Mouse (Mus musculus) splenic B cell, adult 2 months (primary cell): ENCODE measurements at regions not wholly inside any gene's neighbourhood (a gene's known extent, or its start where the extent isn't known, plus 50 kb on each side); places are given as distances from the start of the nearest gene placed in this dataset.
"Not testable (repeated sequence)": the region's sequence is repeated elsewhere in the genome, so short reads cannot be mapped to it uniquely, and the experiment has no call there.

Source experiments
- DNase-seq: peaks from one replicate; pipeline ENCODE4 v3.0.0-alpha.2; 2011; ENCODE audit warnings: low read depth, low spot score
- H3K27me3 ChIP-seq: 2 replicates; pipeline ENCODE4 v1.6.1; 2012; ENCODE audit warnings: mild to moderate bottlenecking, low read length, moderate library complexity, mixed read lengths; ENCODE audit not compliant: control insufficient read depth, poor library complexity, insufficient read depth, severe bottlenecking
- H3K36me3 ChIP-seq: 2 replicates; pipeline ENCODE4 v1.6.1; 2012; ENCODE audit warnings: mild to moderate bottlenecking, low read length, moderate library complexity, mixed read lengths; ENCODE audit not compliant: control insufficient read depth, poor library complexity, insufficient read depth, severe bottlenecking

GRCm38 (mm10) chr11:31551614-31552271, 119.9 kb downstream of the Bod1 start:
- Histone ChIP-seq H3K27me3 (no peaks in the 10 kb centered on the region; the same call in 1 of the 2 replicates), H3K36me3 (no peaks in the 10 kb centered on the region)
- no peak for DNase-seq

- no peak for DNase-seq
- H3K36me3 ChIP-seq, result no peaks in the 10 kb centered on the region
- H3K27me3 ChIP-seq, result no peaks in the 10 kb centered on the region; the same call in 1 of the 2 replicates
Measured at GRCm38 (mm10) chr11:31550747-31551613, 120.7 kb downstream of the Bod1 start.

GRCm38 (mm10) chr11:31545514-31545913, 126.2 kb downstream of the Bod1 start:
- H3K36me3 ChIP-seq, DNase-seq, H3K27me3 ChIP-seq: not testable (repeated sequence)

- no peaks in the 10 kb centered on the region for H3K27me3 ChIP-seq
- no peaks in the 10 kb centered on the region for H3K36me3 ChIP-seq
- no peak for DNase-seq
Measured at GRCm38 (mm10) chr11:31542635-31543219, 129.0 kb downstream of the Bod1 start.

GRCm38 (mm10) chr11:31541425-31541824, 130.3 kb downstream of the Bod1 start:
- no peaks in the 10 kb centered on the region for H3K27me3 ChIP-seq
- DNase-seq, result no peak
- H3K36me3 ChIP-seq, result no peaks in the 10 kb centered on the region

GRCm38 (mm10) chr11:31540816-31541215, 130.9 kb downstream of the Bod1 start:
- no peak for DNase-seq
- no peaks in the 10 kb centered on the region for H3K27me3 ChIP-seq
- no peaks in the 10 kb centered on the region for H3K36me3 ChIP-seq

GRCm38 (mm10) chr11:31531416-31531815, 140.3 kb downstream of the Bod1 start:
- Histone ChIP-seq H3K27me3 (no peaks in the 10 kb centered on the region), H3K36me3 (no peaks in the 10 kb centered on the region)
- no peak for DNase-seq

- no peak for DNase-seq
- no peaks in the 10 kb centered on the region for H3K36me3 ChIP-seq
- no peaks in the 10 kb centered on the region for H3K27me3 ChIP-seq
Measured at GRCm38 (mm10) chr11:31530851-31531250, 140.8 kb downstream of the Bod1 start.

- no peak for DNase-seq
- no peaks in the 10 kb centered on the region for H3K27me3 ChIP-seq
- no peaks in the 10 kb centered on the region for H3K36me3 ChIP-seq
Measured at GRCm38 (mm10) chr11:31529686-31530085, 142.0 kb downstream of the Bod1 start.

- DNase-seq, result no peak
- Histone ChIP-seq H3K36me3 (no peaks in the 10 kb centered on the region), H3K27me3 (no peaks in the 10 kb centered on the region)
Measured at GRCm38 (mm10) chr11:31524708-31525107, 147.0 kb downstream of the Bod1 start.

GRCm38 (mm10) chr11:31524065-31524618, 147.5 kb downstream of the Bod1 start:
- DNase-seq, result no peak
- Histone ChIP-seq H3K36me3 (no peaks in the 10 kb centered on the region), H3K27me3 (no peaks in the 10 kb centered on the region)

GRCm38 (mm10) chr11:31522127-31522526, 149.6 kb downstream of the Bod1 start:
- DNase-seq, result no peak
- no peaks in the 10 kb centered on the region for H3K36me3 ChIP-seq
- H3K27me3 ChIP-seq, result no peaks in the 10 kb centered on the region

GRCm38 (mm10) chr11:31520909-31521308, 150.8 kb downstream of the Bod1 start:
- DNase-seq, result no peak
- H3K27me3 ChIP-seq, result no peaks in the 10 kb centered on the region
- no peaks in the 10 kb centered on the region for H3K36me3 ChIP-seq

GRCm38 (mm10) chr11:31503239-31503916, 133.5 kb upstream of the Stc2 start:
- no peaks in the 10 kb centered on the region for H3K27me3 ChIP-seq
- no peak for DNase-seq
- H3K36me3 ChIP-seq, result no peaks in the 10 kb centered on the region
